Mouse (Mus musculus) embryo, embryonic 11.5 days (tissue): ENCODE results near the gene Dlg1.

Experiments
- DNase-seq: peaks from one replicate; pipeline ENCODE4 v3.0.0-alpha.2; 2012; ENCODE audit warnings: low read depth, low spot score

Dlg1 gene

GRCm38 (mm10) chr16:31737081-31737480 is 73.8 kb downstream of the Dlg1 start:
- no peak for DNase-seq

DNA sequence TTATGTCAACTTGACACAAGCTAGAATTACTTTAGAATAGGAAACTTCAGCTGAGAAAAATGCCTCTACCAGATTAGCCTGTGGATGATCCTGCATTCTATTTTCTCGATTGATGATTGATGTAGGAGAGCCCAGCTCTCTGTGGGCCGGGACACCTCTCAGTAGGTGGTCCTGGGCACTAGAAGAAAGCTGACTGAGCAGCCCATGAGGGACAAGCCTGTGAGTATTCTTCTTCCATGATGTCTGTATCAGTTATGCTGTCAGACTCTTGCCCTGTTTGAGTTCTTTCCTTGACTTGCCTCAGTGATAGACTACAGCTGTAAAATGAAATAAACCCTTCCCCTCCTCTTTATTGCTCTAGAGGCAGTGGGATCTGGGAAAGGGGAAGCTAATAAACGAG is 74.5 kb downstream of the Dlg1 start:
- no peak for DNase-seq

GRCm38 (mm10) chr16:31740271-31740670 is 77.0 kb downstream of the Dlg1 start:
- DNase-seq: no peak

- no peak for DNase-seq
Observed at GRCm38 (mm10) chr16:31740704-31741103, 77.5 kb downstream of the Dlg1 start.

DNA sequence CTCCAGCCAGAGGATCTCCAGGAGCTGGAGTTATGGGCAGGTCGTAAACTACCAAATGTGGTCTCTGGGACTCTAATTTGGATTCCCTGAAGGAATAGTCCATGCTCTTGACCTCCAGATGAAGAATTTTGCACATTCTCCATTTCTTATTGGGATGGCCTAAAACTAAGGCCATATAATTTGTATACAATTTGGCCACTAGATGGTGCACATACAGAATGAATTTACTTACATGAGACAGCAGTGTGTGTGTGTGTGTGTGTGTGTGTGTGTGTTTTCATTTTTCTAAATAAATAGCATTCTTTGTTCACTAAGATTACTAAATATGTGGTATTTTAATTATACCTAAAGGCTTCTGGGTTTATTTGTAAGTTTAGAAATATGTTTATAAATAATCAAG is 87.3 kb downstream of the Dlg1 start:
- peak; percentile 20 for DNase-seq

DNA sequence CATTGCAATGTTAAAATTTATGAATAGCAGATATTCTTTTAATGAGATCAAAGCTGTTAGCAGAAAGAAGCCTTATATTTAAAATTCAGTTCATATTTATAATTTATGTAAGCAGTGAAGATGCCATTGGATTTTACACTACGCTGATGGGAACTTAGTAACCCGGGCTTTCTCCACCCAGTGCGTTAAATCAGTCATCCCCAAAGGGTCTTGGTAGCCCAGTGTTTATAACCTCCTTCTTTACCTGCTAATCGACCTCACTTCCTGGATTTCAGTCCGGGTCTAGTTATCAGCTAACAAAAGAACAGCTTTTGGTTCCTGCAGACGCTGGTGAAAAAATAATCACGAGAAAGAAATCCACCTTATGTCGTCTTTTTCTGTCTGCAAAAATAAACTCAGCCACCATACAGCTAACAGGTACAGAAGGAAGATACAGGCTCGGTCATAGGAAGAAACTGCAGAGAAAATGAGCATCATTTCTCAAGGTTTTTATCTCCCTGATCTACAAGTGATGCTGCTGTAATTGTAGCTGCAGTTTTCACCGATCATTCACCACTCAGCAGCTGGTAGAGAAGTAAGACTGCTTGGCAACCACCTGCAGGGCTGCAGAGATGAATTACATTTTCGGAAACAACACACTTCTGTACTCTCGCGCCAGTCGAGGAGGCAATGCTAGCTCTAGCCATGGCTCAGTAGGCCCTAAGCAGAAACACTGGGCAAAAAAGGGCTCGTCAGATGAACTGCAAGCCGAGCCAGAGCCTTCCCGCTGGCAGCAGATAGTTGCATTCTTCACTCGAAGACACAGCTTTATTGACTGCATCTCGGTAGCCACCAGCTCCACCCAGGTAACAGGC is 91.2 kb downstream of the Dlg1 start:
- no peak for DNase-seq

DNA sequence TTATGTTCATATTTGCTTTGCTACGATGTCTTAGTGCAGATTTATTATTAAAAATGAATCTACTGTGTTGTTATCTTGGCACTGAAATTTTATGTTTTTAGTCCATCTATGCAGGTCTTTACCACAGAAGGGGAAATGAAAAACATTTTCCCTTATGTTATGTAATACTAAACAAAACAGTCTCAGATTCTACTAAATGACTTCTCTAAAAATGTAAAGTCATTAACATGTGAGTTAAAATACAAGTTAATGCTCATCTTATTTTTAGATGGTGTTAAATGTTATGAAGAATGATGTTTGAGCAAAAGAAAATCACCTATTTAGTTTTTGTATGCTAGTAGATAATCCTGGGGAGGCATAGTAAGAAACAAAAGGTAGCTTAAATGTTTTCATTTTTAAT is 91.8 kb downstream of the Dlg1 start:
- no peak for DNase-seq

- DNase-seq: no peak
Observed at GRCm38 (mm10) chr16:31756436-31756835, 93.2 kb downstream of the Dlg1 start.

DNA sequence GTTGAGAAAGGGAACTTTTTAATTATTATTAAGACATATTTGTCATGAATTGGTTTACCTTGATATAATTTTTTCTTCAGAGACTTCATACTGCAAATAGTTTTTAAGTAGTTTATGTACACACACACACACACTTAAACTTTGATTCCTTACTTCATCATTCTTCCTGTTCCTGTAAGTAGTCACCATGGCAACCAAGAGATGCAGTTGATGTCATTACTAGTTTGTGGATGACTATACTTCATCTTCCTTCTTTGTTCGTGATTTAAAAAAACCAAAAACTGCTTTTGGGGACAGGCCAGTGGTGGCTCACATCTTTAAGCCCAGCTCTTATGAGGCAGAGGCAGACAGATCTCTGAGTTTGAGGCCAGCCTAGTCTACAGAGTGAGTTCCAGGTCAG is 94.4 kb downstream of the Dlg1 start:
- no peak for DNase-seq

- no peak for DNase-seq
Observed at GRCm38 (mm10) chr16:31759416-31759815, 96.2 kb downstream of the Dlg1 start.

DNA sequence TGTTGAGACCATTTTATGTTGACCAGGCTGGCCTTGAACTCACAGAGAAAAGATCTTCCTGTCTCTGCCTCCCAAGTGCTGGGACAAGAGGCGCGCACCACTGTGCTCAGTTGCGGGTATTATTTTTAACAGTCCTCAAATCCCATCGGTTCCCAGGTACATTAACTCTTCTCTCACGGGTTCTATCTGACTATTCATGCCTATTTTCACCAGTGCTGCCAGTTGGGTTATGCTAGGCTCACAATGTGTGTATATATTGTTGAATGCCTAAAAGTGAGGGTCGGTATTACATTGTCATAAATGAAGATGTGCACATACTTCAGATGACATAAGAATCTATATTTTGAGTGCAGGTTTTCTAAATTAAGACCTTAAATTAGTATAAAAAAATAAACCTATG is 103.1 kb downstream of the Dlg1 start:
- DNase-seq: no peak

- DNase-seq: peak; percentile 17
Observed at GRCm38 (mm10) chr16:31766715-31767114, 103.5 kb downstream of the Dlg1 start.

DNA sequence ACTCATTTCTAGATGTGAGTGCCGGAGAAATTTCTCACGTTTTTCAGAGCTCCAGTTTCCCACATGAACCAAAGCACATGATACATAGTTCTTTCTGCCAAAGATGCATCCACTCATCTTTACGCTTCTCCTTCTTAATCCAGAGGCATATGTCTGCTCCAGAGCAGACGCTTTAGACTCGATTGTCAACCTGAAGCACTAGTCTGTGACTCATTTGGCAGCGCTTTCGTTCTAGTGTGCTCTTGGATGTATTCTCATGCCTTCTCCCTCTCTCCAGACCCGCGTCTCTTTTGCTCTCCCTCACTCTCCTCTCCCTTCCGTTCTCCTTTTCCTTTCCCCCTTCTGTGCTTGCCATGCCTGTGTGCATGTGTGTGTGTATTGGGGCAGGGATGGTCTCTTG is 112.7 kb downstream of the Dlg1 start:
- no peak for DNase-seq

GRCm38 (mm10) chr16:31781015-31781414 is 117.8 kb downstream of the Dlg1 start:
- DNase-seq: no peak

DNA sequence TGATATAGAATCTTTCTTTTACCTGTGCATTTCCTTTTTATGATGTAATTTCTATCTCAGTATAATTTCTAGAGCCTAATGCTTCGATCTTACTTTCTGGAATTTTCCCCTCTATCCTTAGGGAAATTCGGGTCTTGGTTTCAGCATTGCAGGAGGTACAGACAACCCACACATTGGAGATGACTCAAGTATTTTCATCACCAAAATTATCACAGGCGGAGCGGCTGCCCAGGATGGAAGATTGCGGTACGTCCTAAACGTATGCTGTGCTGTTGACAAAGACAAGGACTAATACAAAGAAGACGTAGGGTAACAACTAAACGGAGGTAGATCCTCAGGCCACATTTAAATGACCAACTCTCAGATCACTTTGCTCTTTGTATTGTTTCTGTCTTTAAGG is 126.8 kb downstream of the Dlg1 start:
- no peak for DNase-seq

DNA sequence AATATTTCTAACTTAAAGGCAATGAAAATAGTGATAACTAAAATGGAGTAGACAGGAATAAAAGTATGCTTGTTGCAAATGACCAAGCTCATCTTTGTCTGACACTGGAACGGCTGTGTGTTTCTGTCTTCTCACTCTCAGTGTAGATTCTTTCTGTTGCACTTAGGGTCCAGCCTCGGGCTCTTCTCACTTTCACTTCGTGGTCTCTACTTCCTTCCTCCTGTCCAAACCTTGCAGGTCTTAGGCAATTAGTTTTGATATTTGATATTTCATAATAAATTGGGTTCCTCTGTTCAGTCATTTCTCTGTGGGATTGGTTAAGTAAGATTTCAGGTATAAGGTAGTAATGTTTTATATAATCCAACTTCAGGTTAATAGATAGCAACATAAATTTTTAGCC is 140.4 kb downstream of the Dlg1 start:
- DNase-seq: no peak

GRCm38 (mm10) chr16:31826049-31826448 is 162.8 kb downstream of the Dlg1 start:
- DNase-seq: no peak

GRCm38 (mm10) chr16:31830726-31831125 is 167.5 kb downstream of the Dlg1 start:
- no peak for DNase-seq

DNA sequence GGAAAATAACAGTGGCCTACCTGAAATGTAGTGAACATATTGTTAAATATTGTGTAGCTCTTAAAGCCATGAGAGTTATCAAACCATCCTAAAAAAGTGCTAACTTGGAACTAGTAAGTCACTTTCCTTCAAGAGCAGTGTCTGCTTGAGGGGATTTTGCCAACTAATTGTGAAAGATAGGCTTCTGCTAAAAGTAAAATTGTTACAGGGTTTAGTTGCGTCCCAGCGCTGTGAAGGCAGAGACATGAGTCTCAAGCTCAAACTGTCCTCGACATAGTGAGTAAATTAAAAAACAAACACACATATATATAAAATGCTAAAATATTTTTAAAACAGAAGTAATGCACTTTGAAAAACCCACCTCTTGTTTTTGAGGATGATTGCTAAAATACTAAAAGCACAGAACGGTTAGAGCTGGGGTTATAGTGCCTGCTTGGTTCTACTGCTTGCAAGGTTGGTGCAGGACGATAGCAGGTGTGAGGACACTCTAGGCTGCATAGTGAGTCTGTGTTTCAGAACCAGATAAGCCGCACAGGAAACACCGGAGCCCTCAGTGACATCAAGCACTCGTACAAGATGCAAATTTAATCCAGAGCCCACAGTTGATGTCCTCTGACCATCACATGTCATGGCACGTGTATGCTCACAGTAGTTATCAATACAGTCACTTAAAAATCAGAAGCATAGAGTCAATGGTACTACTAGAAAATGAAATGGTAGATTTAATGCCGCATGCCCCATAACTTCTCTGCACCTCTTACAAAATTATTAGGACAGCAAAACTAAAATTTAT is 169.6 kb downstream of the Dlg1 start:
- no peak for DNase-seq

- DNase-seq: no peak
Observed at GRCm38 (mm10) chr16:31834011-31834584, 170.9 kb downstream of the Dlg1 start.

DNA sequence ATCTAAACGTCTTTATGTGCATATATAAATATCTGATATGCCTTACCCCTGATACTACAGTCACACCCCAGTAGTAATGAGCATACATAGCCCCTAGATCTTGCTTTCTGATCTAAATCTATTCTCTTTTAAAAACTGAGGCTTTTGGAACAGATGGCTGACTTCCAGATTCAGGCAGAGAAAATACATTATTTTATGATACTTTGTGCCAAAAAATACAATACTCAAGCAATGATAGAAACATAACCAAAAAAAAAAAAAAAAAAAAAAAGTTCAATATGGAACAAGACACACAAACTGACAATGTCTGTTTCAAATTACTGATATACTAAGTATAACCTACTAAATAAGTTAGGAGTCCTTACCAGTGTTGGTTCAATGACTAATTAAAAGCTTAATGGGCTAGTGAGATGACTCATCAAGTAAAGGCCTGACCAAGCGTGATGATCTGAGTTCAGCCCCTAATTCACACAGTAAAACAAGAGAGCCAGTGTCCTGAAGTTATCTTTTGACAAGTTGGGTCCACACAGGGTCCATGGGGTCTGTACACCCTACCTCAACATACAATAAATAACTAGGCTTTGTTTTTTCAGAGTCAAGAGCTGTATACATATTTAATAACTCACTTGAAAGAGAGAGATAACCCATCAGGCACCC is 171.5 kb downstream of the Dlg1 start:
- DNase-seq: no peak

DNA sequence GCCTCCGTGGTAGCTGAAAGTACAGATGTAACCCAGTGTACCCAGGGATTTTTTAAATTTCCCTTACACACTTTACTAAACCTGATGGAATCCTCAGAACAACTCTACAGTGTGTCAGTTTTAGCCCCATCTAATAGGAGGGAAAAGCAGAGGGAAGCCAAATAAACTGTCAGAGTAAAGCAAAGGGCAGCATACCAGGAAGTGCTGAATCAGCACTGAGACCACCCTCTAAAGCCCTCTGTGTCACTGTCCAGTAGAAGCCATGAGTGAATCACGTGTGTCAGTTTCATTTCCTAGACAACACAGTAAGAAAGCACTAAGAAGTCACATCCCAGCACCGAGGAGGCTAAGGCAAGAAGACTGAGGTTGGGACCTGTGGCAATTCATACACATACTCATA is 174.1 kb downstream of the Dlg1 start:
- no peak for DNase-seq
